Mouse (Mus musculus) cerebellum, adult 11-12 months (tissue): ENCODE results near the gene Olfr393.

Experiments used
- DNase-seq: peaks from one replicate; pipeline ENCODE4 v3.0.0; 2022

Gene Olfr393

GRCm38 (mm10) chr11:73851354-73851753, at the start of gene Olfr393:
Gene Olfr393 (minus strand): TSS chr11:73851454.
- no peak for DNase-seq

- no peak for DNase-seq
Measured at GRCm38 (mm10) chr11:73890671-73891070, 39.4 kb upstream of the Olfr393 start, which contains the start of gene Olfr394. Gene Olfr394 (minus strand): TSS chr11:73890771.

GRCm38 (mm10) chr11:73816949-73817348, 34.3 kb downstream of the Olfr393 start, which contains the start of gene Olfr392:
Gene Olfr392 (minus strand): TSS chr11:73817049.
- DNase-seq: no peak

GRCm38 (mm10) chr11:73802952-73803351, 48.3 kb downstream of the Olfr393 start, which contains the start of gene Olfr391-ps:
Gene Olfr391-ps (minus strand): TSS chr11:73803052.
- DNase-seq: no peak
